Mouse (Mus musculus): ENCODE results near the gene Sort1. TPM values are rescaled to one million over a fixed set of nuclear protein-coding genes. Genes with fewer than 3 reads are reported as not detected.
A peak's percentile ranks its signal among the peaks of the same experiment; 100 is the strongest.

Sort1 gene
- polyA plus RNA-seq, 1 experiment from 2014 or later: 11.7 TPM

GRCm38 (mm10) chr3:108408517-108409008, 124.7 kb downstream of the Sort1 start:
- ATAC-seq (replicated peaks; ENCODE audit: low FRiP score, low read depth) (no peak), DNase-seq (ENCODE audit: low spot score) (no peak)
- H3K4me3 ChIP-seq (replicated peaks; ENCODE audit: low read depth, low read length): no peak overlapping the region
- 91% methylated on average over 8 of the region's 8 CpGs for WGBS
- no peak overlapping the region for H3K27ac ChIP-seq
- H3K4me1 ChIP-seq (replicated peaks; ENCODE audit: insufficient read depth, low read length): peaks cover 32% of the 10 kb centered on the region
- no peaks in the 10 kb centered on the region for H3K27me3 ChIP-seq (ENCODE audit: insufficient read depth, low read length)
- H3K36me3 ChIP-seq (ENCODE audit: insufficient read depth, low read length): peaks cover 17% of the 10 kb centered on the region; the same call in 1 of the 2 replicates
- H3K4me2 ChIP-seq (ENCODE audit: low read length): no peak overlapping the region
- H3K9me3 ChIP-seq (replicated peaks; ENCODE audit: low read length): no peaks in the 10 kb centered on the region
- TF ChIP-seq CTCF (IDR thresholded peaks at IDR 0.05; ENCODE audit: low read depth): no peak
- H3K9ac ChIP-seq (ENCODE audit: low read depth, low read length): no peak overlapping the region

DNA sequence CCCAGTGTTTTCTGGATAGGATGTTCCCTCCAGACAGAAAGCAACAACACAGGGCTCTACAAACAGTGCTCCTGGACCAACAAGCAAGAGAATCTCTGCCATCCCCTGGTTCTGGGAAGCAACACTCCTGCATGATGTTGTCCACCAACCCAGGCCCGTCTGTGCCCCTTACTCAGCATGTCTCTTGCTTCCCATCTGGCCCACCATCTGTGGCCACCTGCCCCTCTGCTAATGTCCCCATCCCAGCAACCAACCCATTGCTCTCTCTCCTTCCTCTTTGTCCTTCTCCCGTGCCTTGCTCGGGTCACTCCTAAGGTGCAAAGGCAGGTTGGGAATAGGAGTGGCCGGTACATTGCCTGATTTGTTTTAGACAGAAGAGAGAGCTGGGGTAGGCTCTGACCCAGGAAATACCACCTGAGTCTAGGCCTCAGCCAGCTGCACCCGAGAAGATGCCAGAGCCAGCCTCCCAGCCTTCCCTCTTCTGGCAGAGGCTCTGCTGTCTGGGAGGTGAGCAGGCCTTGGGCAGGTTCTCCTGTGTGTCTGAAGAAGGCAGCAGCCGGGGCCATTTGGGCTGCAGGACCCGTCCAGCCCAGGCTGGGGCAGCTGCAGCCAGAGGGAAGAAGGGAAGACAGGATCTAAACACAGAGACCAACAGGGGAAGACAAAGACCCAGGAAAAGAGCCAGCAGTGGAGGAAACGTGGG, 125.9 kb downstream of the Sort1 start:
- TF ChIP-seq CTCF (IDR thresholded peaks at IDR 0.05; ENCODE audit: low read depth): no peak
- Histone ChIP-seq H3K4me3 (replicated peaks; ENCODE audit: low read depth, low read length) (no peak overlapping the region), H3K4me1 (replicated peaks; ENCODE audit: insufficient read depth, low read length) (peaks cover 29% of the 10 kb centered on the region)

DNA sequence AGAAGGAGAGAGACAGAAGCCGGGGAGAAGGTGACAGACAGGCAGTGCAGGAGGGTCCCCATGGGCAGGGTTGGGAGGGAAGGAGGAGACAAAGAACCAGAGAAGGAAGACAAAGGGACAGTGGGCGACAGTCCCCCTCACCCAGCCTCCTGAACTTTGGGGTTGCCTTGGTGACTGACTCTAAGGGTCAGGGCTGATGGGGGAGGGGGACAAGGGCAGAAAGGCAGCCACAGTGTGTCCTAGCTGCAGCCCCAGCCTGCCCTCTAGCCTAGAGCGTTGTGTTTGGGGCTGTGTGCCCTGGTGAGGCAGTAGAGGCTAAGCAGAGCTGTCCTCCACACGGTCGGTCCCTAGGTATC, 126.5 kb downstream of the Sort1 start:
- H3K36me3 ChIP-seq (ENCODE audit: insufficient read depth, low read length): peaks cover 19% of the 10 kb centered on the region; the same call in 1 of the 2 replicates
- H3K4me3 ChIP-seq (replicated peaks; ENCODE audit: low read depth, low read length): no peak overlapping the region
- ATAC-seq (replicated peaks; ENCODE audit: low FRiP score, low read depth) (no peak; the same call in 1 of the 2 replicates), DNase-seq (ENCODE audit: low spot score) (no peak)
- H3K4me2 ChIP-seq (ENCODE audit: low read length): peak overlapping the region; percentile 41
- TF ChIP-seq CTCF (IDR thresholded peaks at IDR 0.05; ENCODE audit: low read depth): no peak
- peak overlapping the region; percentile 97 for H3K27ac ChIP-seq
- H3K4me1 ChIP-seq (replicated peaks; ENCODE audit: insufficient read depth, low read length): peaks cover 29% of the 10 kb centered on the region
- 26% methylated on average over 5 of the region's 5 CpGs for WGBS
- H3K27me3 ChIP-seq (ENCODE audit: insufficient read depth, low read length): no peaks in the 10 kb centered on the region
- peak overlapping the region; percentile 44; the same call in 1 of the 2 replicates for H3K9ac ChIP-seq (ENCODE audit: low read depth, low read length)
- no peaks in the 10 kb centered on the region for H3K9me3 ChIP-seq (replicated peaks; ENCODE audit: low read length)

More for the DNA sequence above, 125.9 kb downstream of the Sort1 start:
- no peaks in the 10 kb centered on the region for H3K9me3 ChIP-seq (replicated peaks; ENCODE audit: low read length)
- peak overlapping the region; percentile 44; the same call in 1 of the 2 replicates for H3K9ac ChIP-seq (ENCODE audit: low read depth, low read length)
- peak overlapping the region; percentile 18; the same call in 1 of the 2 replicates for H3K4me2 ChIP-seq (ENCODE audit: low read length)
- ATAC-seq (replicated peaks; ENCODE audit: low FRiP score, low read depth): no peak
- no peaks in the 10 kb centered on the region for H3K27me3 ChIP-seq (ENCODE audit: insufficient read depth, low read length)
- DNase-seq (ENCODE audit: low spot score): no peak
- H3K27ac ChIP-seq: peak overlapping the region; percentile 97
- H3K36me3 ChIP-seq (ENCODE audit: insufficient read depth, low read length): peaks cover 19% of the 10 kb centered on the region; the same call in 1 of the 2 replicates
- 46% methylated on average over 8 of the region's 8 CpGs for WGBS

Other genes starting within 250 kb of the Sort1 start
- 21.8 and 22.1 TPM in 2 replicates for gene Gstm4, start 239.2 kb upstream of the Sort1 start, polyA plus RNA-seq (2015; fragmentation: Nextera tagmentation; extraction: Ambion mirVana)
- 35.8 and 38.2 TPM in 2 replicates for gene Ampd2, start 197.4 kb upstream of the Sort1 start, polyA plus RNA-seq (2015; fragmentation: Nextera tagmentation; extraction: Ambion mirVana)
- gene Gnat2, start 191.3 kb upstream of the Sort1 start, polyA plus RNA-seq (2015; fragmentation: Nextera tagmentation; extraction: Ambion mirVana): 1.0 and 1.2 TPM in 2 replicates
- gene Gnai3, start 137.9 kb upstream of the Sort1 start, polyA plus RNA-seq (2015; fragmentation: Nextera tagmentation; extraction: Ambion mirVana): 134 and 147 TPM in 2 replicates
- gene Gpr61, start 129.2 kb upstream of the Sort1 start, polyA plus RNA-seq (2015; fragmentation: Nextera tagmentation; extraction: Ambion mirVana): not detected in 2 replicates
- 4.2 and 5.4 TPM in 2 replicates for gene Amigo1, start 97.7 kb upstream of the Sort1 start, polyA plus RNA-seq (2015; fragmentation: Nextera tagmentation; extraction: Ambion mirVana)
- gene Cyb561d1, start 82.9 kb upstream of the Sort1 start, polyA plus RNA-seq (2015; fragmentation: Nextera tagmentation; extraction: Ambion mirVana): 3.1 and 3.4 TPM in 2 replicates
- gene Atxn7l2, start 73.1 kb upstream of the Sort1 start, polyA plus RNA-seq (2015; fragmentation: Nextera tagmentation; extraction: Ambion mirVana): 10.9 and 11.0 TPM in 2 replicates
- 3.5 and 3.6 TPM in 2 replicates for gene Sypl2, start 57.4 kb upstream of the Sort1 start, polyA plus RNA-seq (2015; fragmentation: Nextera tagmentation; extraction: Ambion mirVana)
- gene Psma5, start 27.2 kb upstream of the Sort1 start, polyA plus RNA-seq (2015; fragmentation: Nextera tagmentation; extraction: Ambion mirVana): 254 and 255 TPM in 2 replicates
- not detected in 2 replicates for gene Mybphl, start 80.8 kb downstream of the Sort1 start, polyA plus RNA-seq (2015; fragmentation: Nextera tagmentation; extraction: Ambion mirVana)
- gene Psrc1, start 99.8 kb downstream of the Sort1 start, polyA plus RNA-seq (2015; fragmentation: Nextera tagmentation; extraction: Ambion mirVana): 19.0 and 20.4 TPM in 2 replicates
- 15.1 and 16.9 TPM in 2 replicates for gene Celsr2, start 131.5 kb downstream of the Sort1 start, polyA plus RNA-seq (2015; fragmentation: Nextera tagmentation; extraction: Ambion mirVana)
- 118 and 135 TPM in 2 replicates for gene Sars, start 161.1 kb downstream of the Sort1 start, polyA plus RNA-seq (2015; fragmentation: Nextera tagmentation; extraction: Ambion mirVana)